Mouse (Mus musculus): ENCODE results near the gene E2f2. TPM values are rescaled to one million over a fixed set of nuclear protein-coding genes. Genes with fewer than 3 reads are reported as not detected.

The E2f2 gene
- total RNA-seq, 1 experiment from 2014 or later = 7.1 TPM

DNA sequence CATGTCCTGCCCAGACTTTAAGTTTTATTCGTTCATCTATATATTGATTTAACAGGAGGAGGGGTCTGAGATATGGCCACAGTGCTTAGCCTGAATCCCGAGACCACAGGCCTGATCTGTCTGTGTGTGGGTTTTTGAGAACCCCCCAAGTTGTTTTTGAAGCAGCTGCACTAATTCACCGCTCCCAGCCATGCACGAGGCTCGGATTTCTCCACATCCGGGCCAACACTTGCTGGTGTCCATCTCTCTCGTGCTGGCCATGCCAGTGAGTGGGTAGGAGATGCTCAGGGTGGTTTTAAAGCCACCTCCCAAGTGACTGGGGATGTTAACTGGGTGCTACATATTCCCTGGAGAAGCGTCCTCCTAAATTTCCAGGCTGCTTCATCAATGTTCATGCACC, 7.2 kb upstream of the E2f2 start:
- ATAC-seq (replicated peaks in 1 of 2; ENCODE audit: insufficient read depth in 1 of 2, low FRiP score in 2 of 2, low TSS enrichment in 1 of 2, low read depth in 1 of 2, poor library complexity in 2 of 2, severe bottlenecking in 2 of 2) = no peak

DNA sequence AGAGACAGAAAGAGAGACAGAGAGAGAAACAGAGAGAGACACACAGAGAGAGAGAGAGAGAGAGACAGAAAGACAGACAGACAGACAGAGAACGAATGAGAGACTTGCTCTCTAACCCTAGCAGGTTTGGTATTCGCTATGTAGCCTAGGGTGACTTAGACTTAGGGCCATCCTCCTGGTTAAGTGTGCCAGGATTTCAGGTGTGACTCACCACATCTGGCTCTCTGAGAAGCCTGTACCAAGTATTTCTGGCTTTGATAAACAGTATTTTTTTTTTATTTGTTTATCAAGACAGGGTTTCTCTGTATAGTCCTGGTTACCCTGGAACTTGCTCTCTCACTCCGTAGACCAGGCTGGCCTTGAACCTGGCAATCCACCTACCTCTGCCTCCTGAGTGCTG, 4.5 kb upstream of the E2f2 start:
- ATAC-seq (replicated peaks in 1 of 2; ENCODE audit: insufficient read depth in 1 of 2, low FRiP score in 2 of 2, low TSS enrichment in 1 of 2, low read depth in 1 of 2, poor library complexity in 2 of 2, severe bottlenecking in 2 of 2) = no peak

DNA sequence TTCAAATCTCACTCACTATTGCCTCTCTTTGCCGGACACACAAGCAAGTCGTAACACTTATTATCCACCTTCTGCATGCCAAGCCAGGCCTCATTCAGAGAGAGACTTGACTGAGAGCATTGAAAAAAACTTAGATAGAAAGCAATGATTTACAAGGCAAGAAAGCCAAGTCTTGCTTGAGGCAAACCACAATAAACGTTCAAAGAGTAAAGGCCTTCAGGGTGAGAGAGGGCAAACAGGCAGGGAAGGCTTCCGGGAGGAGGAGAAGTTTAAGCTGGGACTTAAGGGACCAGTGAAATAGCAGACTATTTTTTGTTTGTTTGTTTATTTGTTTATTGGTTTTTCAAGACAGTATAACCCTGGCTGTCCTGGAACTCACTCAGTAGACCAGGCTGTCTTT, 1.8 kb upstream of the E2f2 start:
- ATAC-seq (replicated peaks in 1 of 2; ENCODE audit: insufficient read depth in 1 of 2, low FRiP score in 2 of 2, low TSS enrichment in 1 of 2, low read depth in 1 of 2, poor library complexity in 2 of 2, severe bottlenecking in 2 of 2) = no peak

DNA sequence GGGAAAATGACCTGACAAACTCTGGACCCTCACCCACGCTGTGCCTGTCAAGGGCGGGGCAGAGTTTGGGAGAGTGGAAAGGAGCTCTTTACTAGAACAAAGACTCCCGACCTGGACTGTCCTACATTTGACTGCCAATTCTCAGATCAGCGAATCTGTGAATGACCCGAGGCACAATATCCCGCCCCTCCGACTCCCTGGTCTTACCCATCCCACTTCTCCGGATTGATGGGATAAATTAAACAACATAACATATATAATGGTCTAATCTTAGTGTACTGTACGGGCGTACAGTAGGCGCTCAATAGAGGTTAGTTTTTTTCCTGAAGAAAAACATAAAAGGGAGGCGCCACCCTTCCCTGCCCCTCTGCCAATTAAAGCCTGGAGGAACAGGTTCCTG, 739 bp upstream of the E2f2 start:
- no peak for ATAC-seq (replicated peaks in 1 of 2; ENCODE audit: insufficient read depth in 1 of 2, low FRiP score in 2 of 2, low TSS enrichment in 1 of 2, low read depth in 1 of 2, poor library complexity in 2 of 2, severe bottlenecking in 2 of 2)

DNA sequence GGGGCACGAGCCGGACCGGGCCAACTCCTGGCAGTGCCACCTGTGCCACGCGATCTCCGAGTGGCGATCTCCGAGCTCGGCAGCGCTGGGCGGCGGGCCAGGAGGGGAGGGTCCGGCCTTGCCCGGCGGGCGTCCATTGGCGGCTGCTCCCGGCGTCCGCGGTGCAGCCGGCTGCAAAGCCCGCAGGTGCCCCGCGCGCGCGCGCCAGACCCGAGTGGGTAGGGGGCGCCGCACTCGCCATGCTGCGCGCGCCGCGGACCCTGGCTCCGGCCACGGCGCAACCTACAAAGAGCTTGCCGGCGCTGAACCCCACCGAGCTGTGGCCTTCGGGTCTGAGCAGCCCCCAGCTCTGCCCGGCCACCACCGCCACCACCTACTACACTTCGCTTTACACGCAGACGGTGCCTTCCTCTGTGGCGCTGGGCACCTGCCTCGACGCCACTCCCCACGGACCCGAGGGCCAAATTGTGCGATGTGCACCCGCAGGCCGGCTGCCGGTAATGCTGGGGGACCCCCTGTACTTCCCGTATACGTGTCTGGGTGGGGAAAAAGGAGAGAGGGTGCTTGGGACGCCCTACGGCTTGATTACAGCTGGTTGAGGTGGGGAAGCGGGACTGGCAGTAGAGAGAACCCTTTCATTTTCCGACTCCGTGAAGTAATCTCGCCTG, 482 bp downstream of the E2f2 start:
- no peak for ATAC-seq (replicated peaks in 1 of 2; ENCODE audit: insufficient read depth in 1 of 2, low FRiP score in 2 of 2, low TSS enrichment in 1 of 2, low read depth in 1 of 2, poor library complexity in 2 of 2, severe bottlenecking in 2 of 2)

DNA sequence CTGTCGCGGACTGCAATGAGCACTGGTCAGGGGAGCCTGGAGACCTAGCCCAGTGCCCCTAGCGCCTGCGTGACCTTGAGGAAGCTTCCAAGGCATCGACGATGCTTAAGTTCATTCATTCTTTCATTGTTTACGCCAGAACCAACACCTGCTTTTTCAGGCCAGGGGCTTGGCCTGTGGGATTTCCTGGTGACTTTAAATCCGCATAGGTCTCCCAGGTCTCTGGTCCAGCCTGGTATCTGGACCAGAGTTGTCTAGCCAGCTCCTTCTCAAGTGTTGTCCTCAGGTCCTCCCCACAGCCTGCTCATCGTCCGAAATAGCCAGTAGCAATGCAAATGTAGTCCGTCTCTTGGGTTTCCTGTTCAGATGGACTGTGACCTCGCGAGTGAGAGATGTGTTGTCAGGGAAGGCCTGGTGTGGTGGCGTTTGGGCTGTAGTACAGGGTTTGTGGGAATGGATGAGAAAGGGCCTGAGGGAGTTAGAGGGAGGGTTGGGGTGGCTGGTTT, 1.1 kb downstream of the E2f2 start:
- ATAC-seq (replicated peaks in 1 of 2; ENCODE audit: insufficient read depth in 1 of 2, low FRiP score in 2 of 2, low TSS enrichment in 1 of 2, low read depth in 1 of 2, poor library complexity in 2 of 2, severe bottlenecking in 2 of 2) = no peak

DNA sequence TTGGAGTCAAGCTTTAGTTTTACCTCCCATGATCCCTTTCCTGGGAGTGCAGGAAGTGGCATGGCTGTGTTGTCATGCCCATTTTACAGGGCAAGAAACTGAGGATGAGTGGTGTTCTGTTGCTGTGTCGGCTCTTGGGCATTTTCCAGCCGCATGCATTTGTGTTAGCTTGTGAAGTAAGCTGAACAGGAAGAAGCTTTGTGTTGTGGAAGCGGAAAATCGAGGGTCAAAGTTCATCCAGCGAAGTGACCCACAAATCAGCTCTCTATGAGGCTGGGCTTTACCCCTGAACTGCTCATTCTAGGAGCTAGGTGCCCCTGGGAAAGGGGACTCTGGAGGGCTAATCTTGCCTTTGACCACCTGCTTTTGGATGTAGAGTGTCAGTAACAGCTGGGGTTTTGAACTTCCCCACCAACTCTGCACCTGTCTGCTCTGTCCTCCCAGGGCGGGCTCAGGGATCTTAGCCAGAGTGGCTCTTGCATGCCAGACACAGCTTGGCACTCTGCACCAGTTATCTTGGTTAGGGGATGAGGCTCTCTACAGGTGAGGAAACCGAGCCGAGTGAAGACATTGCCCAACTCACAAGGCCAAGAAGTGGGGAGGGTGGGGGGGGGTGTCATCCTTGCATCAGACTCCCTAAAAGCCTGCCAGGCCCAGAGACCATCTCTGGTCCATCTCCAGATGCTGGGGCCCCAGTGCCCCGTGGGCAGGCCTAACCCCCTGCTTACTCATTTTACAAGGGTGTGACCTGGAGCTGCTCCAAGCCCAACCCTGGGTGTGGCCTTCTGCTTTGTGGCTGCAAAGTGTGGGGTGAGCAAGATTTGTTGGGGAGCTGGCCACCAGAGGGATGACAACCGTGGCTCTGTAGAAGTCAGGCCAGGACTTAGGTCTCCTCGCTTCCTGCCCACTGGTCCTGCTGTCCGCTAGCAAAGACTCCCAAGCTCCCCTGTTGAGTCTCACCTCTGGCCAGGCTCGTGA, 2.3 kb downstream of the E2f2 start:
- ATAC-seq (replicated peaks in 1 of 2; ENCODE audit: insufficient read depth in 1 of 2, low FRiP score in 2 of 2, low TSS enrichment in 1 of 2, low read depth in 1 of 2, poor library complexity in 2 of 2, severe bottlenecking in 2 of 2) = 0 out of 4 replicates have a peak, but pooled peaks of 1 of the 2 experiments have one; percentile 18

DNA sequence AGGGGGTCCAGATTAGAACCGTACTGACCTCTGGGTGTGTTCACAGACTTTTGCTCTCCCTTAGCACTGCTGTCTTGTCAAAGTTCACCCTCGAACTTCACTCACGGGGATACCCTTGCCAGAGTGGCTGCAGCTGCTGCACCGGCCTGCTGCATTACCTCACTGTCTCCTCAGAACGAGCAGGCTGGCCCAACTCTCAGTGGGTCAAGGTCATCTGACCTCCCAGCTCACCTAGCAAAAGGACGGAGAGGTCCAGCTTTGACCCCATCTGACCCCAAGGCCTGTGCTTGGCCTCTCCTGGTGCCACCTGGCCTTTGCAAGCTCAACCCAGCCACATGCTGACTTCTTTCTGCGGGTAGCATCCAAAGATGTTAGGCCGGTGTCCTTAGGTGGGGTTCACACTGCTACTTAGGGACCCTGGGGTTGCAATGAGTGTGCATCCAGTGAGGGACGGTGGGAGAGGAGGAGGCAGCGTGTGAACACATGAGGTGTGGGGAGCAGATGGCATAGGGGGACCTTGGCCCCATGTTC, 3.9 kb downstream of the E2f2 start:
- ATAC-seq (replicated peaks in 1 of 2; ENCODE audit: insufficient read depth in 1 of 2, low FRiP score in 2 of 2, low TSS enrichment in 1 of 2, low read depth in 1 of 2, poor library complexity in 2 of 2, severe bottlenecking in 2 of 2) = no peak

DNA sequence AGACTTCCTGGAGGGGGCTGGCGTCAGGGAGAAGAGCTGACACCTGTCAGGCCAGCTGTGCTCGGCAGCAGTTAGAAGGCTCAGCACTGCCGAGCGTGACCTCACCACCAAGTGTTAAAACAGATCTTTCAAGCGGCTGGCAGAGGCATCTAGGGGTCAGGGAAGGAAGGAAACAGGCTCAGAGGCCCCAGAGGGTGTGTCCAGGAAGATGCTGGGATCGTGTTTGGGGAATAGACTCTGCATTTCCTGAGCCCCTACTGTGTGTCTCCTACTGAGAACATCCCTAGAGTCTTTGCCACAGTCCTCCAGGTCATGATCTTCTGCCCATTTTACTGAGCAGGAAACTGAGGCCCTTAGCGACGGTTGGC, 5.0 kb downstream of the E2f2 start:
- no peak for ATAC-seq (replicated peaks in 1 of 2; ENCODE audit: insufficient read depth in 1 of 2, low FRiP score in 2 of 2, low TSS enrichment in 1 of 2, low read depth in 1 of 2, poor library complexity in 2 of 2, severe bottlenecking in 2 of 2)

DNA sequence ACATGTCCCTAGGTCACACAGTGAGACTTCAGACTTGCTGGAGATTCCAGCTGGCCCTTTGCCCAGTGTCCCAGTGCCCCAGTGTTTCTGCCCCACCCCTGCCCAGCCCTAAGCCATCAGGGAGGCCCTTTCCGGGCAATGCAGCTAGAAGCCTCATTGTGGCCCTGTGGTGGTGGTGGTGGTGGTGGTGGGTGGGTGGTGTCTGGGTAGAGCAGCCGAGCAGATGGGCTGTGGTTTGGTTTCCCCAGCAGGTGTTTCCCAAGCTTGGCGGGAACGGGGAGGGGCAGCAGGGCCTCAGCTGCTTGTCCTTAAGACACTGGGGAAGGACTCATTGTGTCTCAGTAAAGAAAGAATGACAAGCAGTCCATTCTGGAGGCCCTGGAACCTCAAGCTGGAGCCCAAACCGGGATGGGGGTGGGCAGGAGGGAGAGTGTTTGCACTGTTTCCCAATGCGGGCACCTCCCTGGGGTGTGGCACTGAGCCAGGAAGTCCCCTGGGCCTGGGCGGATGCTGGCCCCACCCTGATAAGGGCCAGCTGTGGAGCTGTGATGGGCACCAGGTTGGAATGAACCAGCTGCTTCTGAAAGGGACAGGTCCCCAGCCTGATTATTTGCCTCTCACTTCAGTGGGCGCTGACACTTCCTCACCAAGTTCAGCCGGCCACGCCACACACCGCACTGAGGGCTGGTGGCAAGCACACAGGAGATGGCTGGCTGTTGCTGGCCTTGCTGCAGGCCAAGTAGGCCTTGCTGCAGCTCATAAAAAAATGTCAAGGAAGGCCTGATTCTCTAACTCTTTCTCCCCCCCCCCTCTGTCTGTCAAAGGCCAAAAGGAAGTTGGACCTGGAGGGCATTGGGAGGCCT, 5.6 kb downstream of the E2f2 start:
- ATAC-seq (replicated peaks in 1 of 2; ENCODE audit: insufficient read depth in 1 of 2, low FRiP score in 2 of 2, low TSS enrichment in 1 of 2, low read depth in 1 of 2, poor library complexity in 2 of 2, severe bottlenecking in 2 of 2) = peak; percentile 56 to 57

DNA sequence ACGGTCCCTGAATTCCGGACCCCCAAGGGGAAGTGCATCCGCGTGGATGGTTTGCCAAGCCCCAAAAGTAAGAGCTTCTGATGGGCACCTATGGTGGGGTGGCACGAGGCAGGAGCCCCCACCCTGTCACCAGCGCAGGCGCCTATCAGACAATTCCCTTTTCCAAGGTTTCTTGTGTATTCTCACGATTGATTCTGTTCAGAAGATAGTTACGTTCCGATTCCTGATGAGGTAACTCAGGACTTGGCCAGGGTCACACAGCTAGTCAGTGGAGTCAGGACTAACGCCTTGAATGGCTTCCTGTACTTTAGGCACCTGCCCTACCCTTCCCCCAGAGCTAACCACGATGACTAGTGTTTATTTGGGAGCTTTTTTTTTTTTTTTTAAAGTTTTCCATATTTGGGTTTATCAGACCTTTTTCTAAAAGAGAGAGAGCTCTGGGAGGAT, 6.3 kb downstream of the E2f2 start:
- no peak for ATAC-seq (replicated peaks in 1 of 2; ENCODE audit: insufficient read depth in 1 of 2, low FRiP score in 2 of 2, low TSS enrichment in 1 of 2, low read depth in 1 of 2, poor library complexity in 2 of 2, severe bottlenecking in 2 of 2)

DNA sequence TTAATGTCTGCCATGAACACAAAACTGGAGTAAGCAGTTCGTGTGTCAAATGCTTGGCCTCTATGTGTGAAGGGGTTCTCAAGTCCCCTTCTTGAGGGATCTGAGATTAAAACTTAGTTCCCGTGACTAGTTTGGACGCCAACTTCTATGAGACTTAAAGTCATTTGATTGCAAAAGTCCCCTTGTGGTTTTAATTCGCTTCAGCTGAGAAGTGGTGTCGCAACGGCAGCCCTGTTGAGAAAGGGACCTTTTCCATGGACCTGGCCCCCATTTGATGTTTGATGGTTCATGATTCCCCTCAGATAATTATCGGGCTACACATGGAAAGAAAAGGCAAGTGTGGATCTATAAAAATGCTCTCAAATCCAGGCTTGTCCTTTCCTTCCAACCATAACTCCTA, 7.3 kb downstream of the E2f2 start:
- no peak for ATAC-seq (replicated peaks in 1 of 2; ENCODE audit: insufficient read depth in 1 of 2, low FRiP score in 2 of 2, low TSS enrichment in 1 of 2, low read depth in 1 of 2, poor library complexity in 2 of 2, severe bottlenecking in 2 of 2)

DNA sequence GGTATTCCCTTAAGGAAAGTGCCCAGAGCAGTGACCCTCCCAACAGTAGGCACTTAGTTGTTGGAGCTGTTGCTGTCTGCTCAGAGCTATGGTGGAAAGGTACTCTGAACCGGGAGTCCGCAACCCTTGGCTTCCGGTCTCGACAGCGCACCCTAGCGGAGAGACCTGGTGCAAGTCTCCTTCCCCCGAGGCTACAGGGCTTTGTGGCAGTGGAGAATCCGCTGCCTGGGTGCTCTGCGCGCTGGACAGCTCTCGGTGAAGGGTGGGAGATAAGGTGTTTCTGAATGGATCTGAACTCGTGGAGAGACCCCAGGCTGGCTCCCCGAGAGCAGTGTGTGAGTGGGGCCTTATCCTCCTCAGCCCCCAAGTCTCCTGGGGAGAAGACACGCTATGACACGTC, 7.8 kb downstream of the E2f2 start:
- peak; percentile 30 to 50; a peak in 3 of 4 replicates for ATAC-seq (replicated peaks in 1 of 2; ENCODE audit: insufficient read depth in 1 of 2, low FRiP score in 2 of 2, low TSS enrichment in 1 of 2, low read depth in 1 of 2, poor library complexity in 2 of 2, severe bottlenecking in 2 of 2)

DNA sequence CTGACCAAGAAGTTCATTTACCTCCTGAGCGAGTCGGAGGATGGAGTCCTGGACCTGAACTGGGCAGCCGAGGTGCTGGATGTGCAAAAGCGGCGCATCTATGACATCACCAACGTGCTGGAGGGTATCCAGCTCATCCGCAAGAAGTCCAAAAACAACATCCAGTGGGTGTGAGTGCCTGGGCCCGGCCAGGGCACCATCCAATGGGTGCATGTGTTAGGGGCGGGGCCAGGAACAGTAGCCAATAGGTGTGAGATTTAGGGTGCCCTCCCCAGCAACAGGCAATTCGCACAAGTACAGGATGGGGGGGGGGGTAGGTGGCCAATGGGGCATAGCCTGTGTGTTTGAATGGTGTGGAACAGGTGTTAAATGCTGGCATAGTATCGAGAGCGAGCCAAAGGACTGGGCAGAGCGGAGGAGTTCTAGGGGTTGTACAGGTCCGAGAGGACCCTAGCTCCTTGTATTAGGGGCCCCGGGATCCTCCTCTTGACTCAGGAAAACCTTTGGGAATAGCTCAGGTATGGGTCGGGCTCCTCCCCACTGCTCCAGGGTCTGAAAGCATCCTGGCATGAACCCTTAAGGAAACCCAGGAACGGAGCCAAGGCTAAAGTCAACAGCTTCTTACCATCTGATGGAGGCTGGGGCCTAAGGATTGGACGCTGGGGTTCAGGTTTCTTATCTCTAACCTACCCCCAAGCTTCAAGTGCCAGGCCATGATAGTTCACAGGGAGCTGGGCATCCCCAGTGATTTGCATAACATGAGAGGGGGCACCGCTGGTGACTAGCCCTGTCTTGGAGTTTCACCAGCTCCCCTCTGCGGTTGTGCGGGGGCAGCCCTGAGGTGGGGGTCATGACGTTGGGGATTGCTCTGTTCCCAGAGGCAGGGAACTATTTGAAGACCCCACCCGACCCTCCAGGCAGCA, 8.5 kb downstream of the E2f2 start:
- no peak for ATAC-seq (replicated peaks in 1 of 2; ENCODE audit: insufficient read depth in 1 of 2, low FRiP score in 2 of 2, low TSS enrichment in 1 of 2, low read depth in 1 of 2, poor library complexity in 2 of 2, severe bottlenecking in 2 of 2)

DNA sequence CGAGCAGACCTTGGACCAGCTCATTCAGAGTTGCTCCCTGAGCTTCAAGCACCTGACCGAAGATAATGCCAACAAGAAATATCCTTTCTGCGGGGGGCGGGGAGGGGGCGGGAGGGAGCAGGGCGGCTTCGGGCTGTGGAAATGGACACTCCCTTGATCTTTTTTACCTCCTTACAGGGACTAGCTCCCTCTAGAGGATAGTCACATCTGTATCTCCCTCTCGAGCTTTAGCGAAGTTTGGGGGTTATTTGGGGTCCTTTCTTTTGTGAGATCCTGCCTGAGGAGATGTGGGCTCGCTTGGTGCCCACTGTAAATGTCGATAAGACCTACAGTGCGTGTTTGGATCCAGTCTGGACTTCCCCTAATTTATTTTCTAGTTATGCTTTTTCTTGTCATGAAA, 9.2 kb downstream of the E2f2 start:
- no peak for ATAC-seq (replicated peaks in 1 of 2; ENCODE audit: insufficient read depth in 1 of 2, low FRiP score in 2 of 2, low TSS enrichment in 1 of 2, low read depth in 1 of 2, poor library complexity in 2 of 2, severe bottlenecking in 2 of 2)

DNA sequence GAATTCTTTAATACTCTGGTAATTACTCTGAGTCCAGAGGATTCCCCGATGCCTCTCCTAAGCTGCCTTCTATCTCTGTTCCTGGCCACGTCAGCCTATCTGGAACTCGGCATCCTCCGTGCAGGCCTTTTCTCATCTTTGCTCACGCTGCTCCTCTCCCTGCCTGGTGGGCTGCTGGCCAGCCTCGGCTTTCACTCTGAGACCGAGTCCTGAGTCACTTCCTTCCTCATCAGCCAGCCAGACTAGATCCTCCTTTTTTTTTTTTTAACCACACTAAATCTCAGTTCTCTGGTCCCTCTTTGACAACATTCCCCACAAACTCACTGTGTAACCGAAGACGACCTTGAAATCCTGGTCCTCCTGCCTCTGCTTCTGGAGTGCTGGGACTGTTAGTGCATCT, 13.2 kb downstream of the E2f2 start:
- peak; percentile 55 to 83; a peak in 3 of 4 replicates for ATAC-seq (replicated peaks in 1 of 2; ENCODE audit: insufficient read depth in 1 of 2, low FRiP score in 2 of 2, low TSS enrichment in 1 of 2, low read depth in 1 of 2, poor library complexity in 2 of 2, severe bottlenecking in 2 of 2)

All from hematopoietic stem cell, adult 5-6 weeks (primary cell).